Mouse (Mus musculus) midbrain, embryonic 12.5 days (tissue): ENCODE results near the gene Snap91. TPM values are rescaled to one million over a fixed set of nuclear protein-coding genes. Genes with fewer than 3 reads are reported as not detected.
A peak's percentile ranks its signal among the peaks of the same experiment; 100 is the strongest.

Experiments
- ATAC-seq: fragments of 200-750 bp; cut with Nextera tagmentation; 2 replicates; pipeline ENCODE4 v1.8.0; 2017; ENCODE audit warnings: low read depth, moderate TSS enrichment, moderate library complexity; ENCODE audit not compliant: low FRiP score
- H3K27ac ChIP-seq: fragments of 300-500 bp; sonication (generic); replicated peaks from 2 replicates; pipeline ENCODE4 v1.5.1; 2016; ENCODE audit warnings: mild to moderate bottlenecking
- H3K27me3 ChIP-seq: fragments of 300-500 bp; sonication (generic); 2 replicates; pipeline ENCODE4 v1.6.1; 2016; ENCODE audit warnings: mild to moderate bottlenecking
- H3K36me3 ChIP-seq: fragments of 300-500 bp; sonication (generic); 2 replicates; pipeline ENCODE4 v1.6.1; 2016
- H3K4me1 ChIP-seq: fragments of 300-500 bp; sonication (generic); 2 replicates; pipeline ENCODE4 v1.6.1; 2016
- H3K4me2 ChIP-seq: fragments of 300-500 bp; sonication (generic); replicated peaks from 2 replicates; pipeline ENCODE4 v1.6.1; 2016; ENCODE audit warnings: mild to moderate bottlenecking, moderate library complexity
- H3K4me3 ChIP-seq: fragments of 300-500 bp; sonication (generic); 2 replicates; pipeline ENCODE4 v1.5.1; 2016; ENCODE audit warnings: mild to moderate bottlenecking
- H3K9ac ChIP-seq: fragments of 300-500 bp; sonication (generic); replicated peaks from 2 replicates; pipeline ENCODE4 v1.6.1; 2016; ENCODE audit warnings: mild to moderate bottlenecking, moderate library complexity
- H3K9me3 ChIP-seq: fragments of 300-500 bp; sonication (generic); 2 replicates; pipeline ENCODE4 v1.6.1; 2016; ENCODE audit warnings: mild to moderate bottlenecking
- WGBS: fragments of 180-500 bp; shearing (Covaris S2); methylation state at CpG from one replicate; pipeline ENCODE4 v1.1.7; 2016; 5-methylcytosine and 5-hydroxymethylcytosine counted together
- polyA plus RNA-seq: library from polyadenylated mRNA; unstranded; fragments of >200 nt; fragmentation: Nextera tagmentation; extraction: Ambion mirVana; gene quantifications from 2 replicates; pipeline ENCODE4 v1.2.1, GENCODE M21; 2016

Snap91 gene
- polyA plus RNA-seq, 1 experiment from 2014 or later, result 39.3 TPM

- peaks cover 22% of the 10 kb centered on the region for H3K36me3 ChIP-seq
Observed at GRCm38 (mm10) chr9:86775374-86775773, 105.1 kb downstream of the Snap91 start.

GRCm38 (mm10) chr9:86773996-86774395 lies 106.5 kb downstream of the Snap91 start:
- Histone ChIP-seq H3K4me3 (no peak overlapping the region), H3K4me1 (no peaks in the 10 kb centered on the region), H3K9ac (no peak overlapping the region), H3K4me2 (no peak overlapping the region), H3K36me3 (peaks cover 27% of the 10 kb centered on the region), H3K27ac (no peak overlapping the region), H3K9me3 (no peaks in the 10 kb centered on the region), H3K27me3 (no peaks in the 10 kb centered on the region)
- no peak for ATAC-seq
- 82% methylated on average over 8 of the region's 8 CpGs for WGBS

More at GRCm38 (mm10) chr9:86775374-86775773, 105.1 kb downstream of the Snap91 start:
- H3K27ac ChIP-seq, result no peak overlapping the region
- ATAC-seq, result no peak
- no peaks in the 10 kb centered on the region for H3K9me3 ChIP-seq
- H3K9ac ChIP-seq, result no peak overlapping the region
- 92% methylated on average over 6 of the region's 6 CpGs for WGBS
- H3K4me2 ChIP-seq, result no peak overlapping the region
- H3K4me1 ChIP-seq, result no peaks in the 10 kb centered on the region
- no peak overlapping the region for H3K4me3 ChIP-seq
- no peaks in the 10 kb centered on the region for H3K27me3 ChIP-seq

- no peak overlapping the region for H3K27ac ChIP-seq
- WGBS, result 92% methylated on average over 3 of the region's 3 CpGs
- no peaks in the 10 kb centered on the region for H3K4me1 ChIP-seq
- no peaks in the 10 kb centered on the region for H3K27me3 ChIP-seq
- H3K4me3 ChIP-seq, result no peak overlapping the region
- no peak for ATAC-seq
- H3K9ac ChIP-seq, result no peak overlapping the region
- H3K36me3 ChIP-seq, result peaks cover 27% of the 10 kb centered on the region
- H3K9me3 ChIP-seq, result no peaks in the 10 kb centered on the region
- H3K4me2 ChIP-seq, result no peak overlapping the region
Observed at GRCm38 (mm10) chr9:86772897-86773296, 107.6 kb downstream of the Snap91 start.

GRCm38 (mm10) chr9:86766991-86767390 lies 113.5 kb downstream of the Snap91 start:
- ATAC-seq, result no peak
- no peak overlapping the region for H3K4me3 ChIP-seq
- H3K9me3 ChIP-seq, result no peaks in the 10 kb centered on the region
- H3K4me1 ChIP-seq, result no peaks in the 10 kb centered on the region
- H3K9ac ChIP-seq, result no peak overlapping the region
- H3K4me2 ChIP-seq, result no peak overlapping the region
- no peaks in the 10 kb centered on the region for H3K27me3 ChIP-seq
- H3K27ac ChIP-seq, result no peak overlapping the region
- 0 out of 2 replicates have a peak, but pooled peaks cover 6% of the 10 kb centered on the region for H3K36me3 ChIP-seq
- 84% methylated on average over 10 of the region's 10 CpGs for WGBS

- Histone ChIP-seq H3K9me3 (no peaks in the 10 kb centered on the region), H3K9ac (no peak overlapping the region), H3K4me2 (no peak overlapping the region), H3K4me1 (no peaks in the 10 kb centered on the region), H3K36me3 (no peaks in the 10 kb centered on the region), H3K27me3 (no peaks in the 10 kb centered on the region), H3K4me3 (no peak overlapping the region), H3K27ac (no peak overlapping the region)
- no peak for ATAC-seq
- WGBS, result 64% methylated on average over 2 of the region's 2 CpGs
Observed at GRCm38 (mm10) chr9:86764002-86764401, 116.5 kb downstream of the Snap91 start.

- H3K27me3 ChIP-seq, result no peaks in the 10 kb centered on the region
- H3K36me3 ChIP-seq, result no peaks in the 10 kb centered on the region
- H3K27ac ChIP-seq, result no peak overlapping the region
- H3K9me3 ChIP-seq, result no peaks in the 10 kb centered on the region
- H3K9ac ChIP-seq, result no peak overlapping the region
- no peak overlapping the region for H3K4me3 ChIP-seq
- H3K4me2 ChIP-seq, result no peak overlapping the region
- 68% methylated on average over 8 of the region's 8 CpGs for WGBS
- no peaks in the 10 kb centered on the region for H3K4me1 ChIP-seq
- ATAC-seq, result no peak
Observed at GRCm38 (mm10) chr9:86762477-86763376, 117.7 kb downstream of the Snap91 start.

GRCm38 (mm10) chr9:86745926-86746581 lies 134.4 kb downstream of the Snap91 start:
- Histone ChIP-seq H3K9ac (no peak overlapping the region), H3K27ac (no peak overlapping the region), H3K27me3 (peaks cover 17% of the 10 kb centered on the region), H3K4me3 (no peak overlapping the region), H3K4me1 (peaks cover 9% of the 10 kb centered on the region; the same call in 1 of the 2 replicates), H3K36me3 (no peaks in the 10 kb centered on the region), H3K9me3 (no peaks in the 10 kb centered on the region), H3K4me2 (no peak overlapping the region)
- peak; percentile 63; the same call in 1 of the 2 replicates for ATAC-seq
- 36% methylated on average over 13 of the region's 13 CpGs for WGBS

- Histone ChIP-seq H3K9me3 (no peaks in the 10 kb centered on the region), H3K36me3 (no peaks in the 10 kb centered on the region)
Observed at GRCm38 (mm10) chr9:86744041-86744440, 136.4 kb downstream of the Snap91 start.

GRCm38 (mm10) chr9:86742959-86743911 lies 137.2 kb downstream of the Snap91 start, which contains the start of gene Prss35:
Gene Prss35, plus strand, starts transcription at chr9:86743649.
- Histone ChIP-seq H3K27me3 (peaks cover 17% of the 10 kb centered on the region), H3K4me2 (peak within 1 kb of the TSS; percentile 67), H3K4me3 (peak within 1 kb of the TSS; percentile 38), H3K36me3 (no peaks in the 10 kb centered on the region), H3K9ac (peak within 1 kb of the TSS; percentile 47; the same call in 1 of the 2 replicates), H3K27ac (no peak within 1 kb of the TSS), H3K4me1 (peaks cover 9% of the 10 kb centered on the region; the same call in 1 of the 2 replicates), H3K9me3 (no peaks in the 10 kb centered on the region)
- 1% methylated on average over 19 of the region's 19 CpGs for WGBS
- ATAC-seq, result peak; percentile 86

More at GRCm38 (mm10) chr9:86744041-86744440, 136.4 kb downstream of the Snap91 start:
- 36% methylated on average over 5 of the region's 5 CpGs for WGBS
- Histone ChIP-seq H3K9ac (no peak overlapping the region), H3K4me3 (no peak overlapping the region), H3K4me1 (peaks cover 9% of the 10 kb centered on the region; the same call in 1 of the 2 replicates), H3K27ac (no peak overlapping the region), H3K27me3 (peaks cover 17% of the 10 kb centered on the region), H3K4me2 (peak overlapping the region; percentile 67)
- ATAC-seq, result no peak

GRCm38 (mm10) chr9:86739971-86740370 lies 140.5 kb downstream of the Snap91 start:
- H3K4me1 ChIP-seq, result peaks cover 9% of the 10 kb centered on the region; the same call in 1 of the 2 replicates
- no peak overlapping the region for H3K27ac ChIP-seq
- peaks cover 17% of the 10 kb centered on the region for H3K27me3 ChIP-seq
- no peaks in the 10 kb centered on the region for H3K9me3 ChIP-seq
- no peak overlapping the region for H3K4me3 ChIP-seq
- H3K4me2 ChIP-seq, result no peak overlapping the region
- no peaks in the 10 kb centered on the region for H3K36me3 ChIP-seq
- 5% methylated on average over 3 of the region's 3 CpGs for WGBS
- no peak overlapping the region for H3K9ac ChIP-seq
- no peak for ATAC-seq

GRCm38 (mm10) chr9:86738801-86739200 lies 141.7 kb downstream of the Snap91 start:
- WGBS, result 94% methylated on average over 8 of the region's 8 CpGs
- ATAC-seq, result no peak
- Histone ChIP-seq H3K4me3 (no peak overlapping the region), H3K4me2 (no peak overlapping the region), H3K9me3 (no peaks in the 10 kb centered on the region), H3K4me1 (peaks cover 9% of the 10 kb centered on the region; the same call in 1 of the 2 replicates), H3K36me3 (no peaks in the 10 kb centered on the region), H3K27ac (no peak overlapping the region), H3K27me3 (peaks cover 7% of the 10 kb centered on the region; the same call in 1 of the 2 replicates), H3K9ac (no peak overlapping the region)
